Mouse (Mus musculus) erythroblast, embryonic 14.5 days (primary cell): ENCODE data around the gene Mdn1.

Experiments used
- GATA1 ChIP-seq: IDR thresholded peaks from 2 replicates; pipeline ENCODE4 v1.6.1; 2012; ENCODE audit warnings: low read length, inconsistent platforms, mixed read lengths
- TAL1 ChIP-seq: IDR thresholded peaks from 3 replicates; pipeline ENCODE4 v1.6.1; 2012; ENCODE audit warnings: low read length, inconsistent platforms, mixed read lengths

- TF ChIP-seq TAL1 (no peak), GATA1 (no peak)
Measured at GRCm38 (mm10) chr4:32800577-32801170, 143.8 kb downstream of the Mdn1 start.
